Mouse (Mus musculus): Measurements from ENCODE around the gene 4931417E11Rik. TPM values are rescaled to one million over a fixed set of nuclear protein-coding genes. Genes with fewer than 3 reads are reported as not detected.

Gene 4931417E11Rik
- polyA plus RNA-seq (2012; rRNA removed): not detected in 2 replicates

DNA sequence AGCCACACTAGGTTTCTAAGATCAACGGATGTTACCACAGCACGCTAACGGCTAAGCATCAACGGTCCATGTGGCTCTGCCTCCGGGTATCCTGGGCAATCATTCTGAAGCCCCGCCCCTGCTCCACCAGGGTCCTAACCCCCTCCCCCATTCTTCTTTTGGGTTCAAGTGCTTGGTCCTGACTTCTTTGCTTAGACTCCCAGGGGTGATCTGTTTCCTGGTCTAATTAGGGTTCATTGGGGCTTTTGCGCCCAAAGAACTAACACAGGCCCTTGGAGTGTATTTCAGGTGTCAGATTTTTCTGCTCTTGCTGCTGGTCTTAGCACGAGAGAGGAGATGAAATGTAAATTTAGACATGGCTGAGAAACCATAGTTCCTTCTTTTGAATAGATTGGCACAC lies at the start of gene 4931417E11Rik:
4931417E11Rik (minus strand) TSS at position 101 of the 400 bp plus-strand sequence.
- 91% methylated on average over 8 of the region's 8 CpGs for WGBS
- DNase-seq: no peak

GRCm38 (mm10) chr6:73517818-73518396 lies 48.4 kb upstream of the 4931417E11Rik start:
- H3K4me1 ChIP-seq (replicated peaks; ENCODE audit: control insufficient read depth, insufficient read depth, low read length): no peaks in the 10 kb centered on the region
- peak; percentile 2 for DNase-seq
- H3K27me3 ChIP-seq (ENCODE audit: control insufficient read depth, insufficient read depth, low read length): no peaks in the 10 kb centered on the region
- no peak overlapping the region for H3K27ac ChIP-seq (ENCODE audit: control insufficient read depth, insufficient read depth, low read length)
- 33% methylated on average over 14 of the region's 14 CpGs for WGBS
- H3K36me3 ChIP-seq (ENCODE audit: control insufficient read depth, insufficient read depth, low read length): no peaks in the 10 kb centered on the region
- no peak overlapping the region for H3K4me3 ChIP-seq (ENCODE audit: control insufficient read depth, insufficient read depth, low read length)
- TF ChIP-seq POLR2A (IDR thresholded peaks at IDR 0.05; ENCODE audit: control insufficient read depth, extremely low read depth, insufficient read depth, low read length, poor library complexity): no peak
- no peak for TF ChIP-seq CTCF (IDR thresholded peaks at IDR 0.05; ENCODE audit: borderline replicate concordance, control insufficient read depth, extremely low read depth, insufficient read depth, low read length, poor library complexity)

More for the DNA sequence above, at the start of gene 4931417E11Rik:
- no peak for TF ChIP-seq CTCF (IDR thresholded peaks at IDR 0.05; ENCODE audit: borderline replicate concordance, control insufficient read depth, extremely low read depth, insufficient read depth, low read length, poor library complexity)
- Histone ChIP-seq H3K27me3 (ENCODE audit: control insufficient read depth, insufficient read depth, low read length) (no peaks in the 10 kb centered on the region), H3K4me3 (ENCODE audit: control insufficient read depth, insufficient read depth, low read length) (no peak within 1 kb of the TSS), H3K27ac (ENCODE audit: control insufficient read depth, insufficient read depth, low read length) (no peak within 1 kb of the TSS), H3K36me3 (ENCODE audit: control insufficient read depth, insufficient read depth, low read length) (no peaks in the 10 kb centered on the region), H3K4me1 (replicated peaks; ENCODE audit: control insufficient read depth, insufficient read depth, low read length) (no peaks in the 10 kb centered on the region)

GRCm38 (mm10) chr6:73512907-73513306 lies 43.4 kb upstream of the 4931417E11Rik start:
- WGBS: 27% methylated on average over 1 of the region's 1 CpGs

GRCm38 (mm10) chr6:73499631-73500030 lies 30.2 kb upstream of the 4931417E11Rik start:
- H3K4me1 ChIP-seq (replicated peaks; ENCODE audit: control insufficient read depth, insufficient read depth, low read length): no peaks in the 10 kb centered on the region
- no peaks in the 10 kb centered on the region for H3K36me3 ChIP-seq (ENCODE audit: control insufficient read depth, insufficient read depth, low read length)
- TF ChIP-seq CTCF (IDR thresholded peaks at IDR 0.05; ENCODE audit: borderline replicate concordance, control insufficient read depth, extremely low read depth, insufficient read depth, low read length, poor library complexity): no peak
- TF ChIP-seq POLR2A (IDR thresholded peaks at IDR 0.05; ENCODE audit: control insufficient read depth, extremely low read depth, insufficient read depth, low read length, poor library complexity): no peak
- H3K4me3 ChIP-seq (ENCODE audit: control insufficient read depth, insufficient read depth, low read length): no peak overlapping the region
- H3K27ac ChIP-seq (ENCODE audit: control insufficient read depth, insufficient read depth, low read length): no peak overlapping the region
- H3K27me3 ChIP-seq (ENCODE audit: control insufficient read depth, insufficient read depth, low read length): no peaks in the 10 kb centered on the region
- DNase-seq: no peak
- WGBS: 88% methylated on average over 7 of the region's 7 CpGs

More at GRCm38 (mm10) chr6:73512907-73513306, 43.4 kb upstream of the 4931417E11Rik start:
- DNase-seq: no peak
- TF ChIP-seq POLR2A (IDR thresholded peaks at IDR 0.05; ENCODE audit: control insufficient read depth, extremely low read depth, insufficient read depth, low read length, poor library complexity) (no peak), CTCF (IDR thresholded peaks at IDR 0.05; ENCODE audit: borderline replicate concordance, control insufficient read depth, extremely low read depth, insufficient read depth, low read length, poor library complexity) (no peak)
- Histone ChIP-seq H3K36me3 (ENCODE audit: control insufficient read depth, insufficient read depth, low read length) (no peaks in the 10 kb centered on the region), H3K4me1 (replicated peaks; ENCODE audit: control insufficient read depth, insufficient read depth, low read length) (no peaks in the 10 kb centered on the region), H3K27me3 (ENCODE audit: control insufficient read depth, insufficient read depth, low read length) (no peaks in the 10 kb centered on the region), H3K27ac (ENCODE audit: control insufficient read depth, insufficient read depth, low read length) (no peak overlapping the region), H3K4me3 (ENCODE audit: control insufficient read depth, insufficient read depth, low read length) (no peak overlapping the region)

DNA sequence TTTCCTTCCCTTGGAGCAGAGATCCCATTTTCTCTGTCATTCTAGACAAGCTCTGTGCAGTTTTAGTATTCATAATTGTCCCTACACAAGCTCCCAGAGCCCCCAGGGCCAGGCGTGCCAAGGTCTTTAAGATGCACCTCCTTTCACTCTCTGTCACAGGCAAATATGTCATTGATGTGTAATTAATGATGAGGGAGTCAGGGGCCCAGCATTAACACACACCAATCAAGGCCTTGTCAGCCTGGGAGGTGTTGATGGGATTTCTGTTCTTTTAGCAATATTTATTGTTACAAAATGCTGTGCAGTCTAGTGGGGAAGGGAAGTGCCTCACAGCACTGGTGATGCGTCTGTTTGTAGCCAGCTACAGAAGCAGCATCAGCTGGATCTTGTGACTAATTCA lies 27.9 kb upstream of the 4931417E11Rik start:
- 80% methylated on average over 2 of the region's 2 CpGs for WGBS
- Histone ChIP-seq H3K4me1 (replicated peaks; ENCODE audit: control insufficient read depth, insufficient read depth, low read length) (no peaks in the 10 kb centered on the region), H3K27ac (ENCODE audit: control insufficient read depth, insufficient read depth, low read length) (no peak overlapping the region), H3K4me3 (ENCODE audit: control insufficient read depth, insufficient read depth, low read length) (no peak overlapping the region), H3K36me3 (ENCODE audit: control insufficient read depth, insufficient read depth, low read length) (no peaks in the 10 kb centered on the region), H3K27me3 (ENCODE audit: control insufficient read depth, insufficient read depth, low read length) (no peaks in the 10 kb centered on the region)
- DNase-seq: no peak
- TF ChIP-seq POLR2A (IDR thresholded peaks at IDR 0.05; ENCODE audit: control insufficient read depth, extremely low read depth, insufficient read depth, low read length, poor library complexity) (no peak), CTCF (IDR thresholded peaks at IDR 0.05; ENCODE audit: borderline replicate concordance, control insufficient read depth, extremely low read depth, insufficient read depth, low read length, poor library complexity) (no peak)

- H3K4me1 ChIP-seq (replicated peaks; ENCODE audit: control insufficient read depth, insufficient read depth, low read length): no peaks in the 10 kb centered on the region
- no peaks in the 10 kb centered on the region for H3K36me3 ChIP-seq (ENCODE audit: control insufficient read depth, insufficient read depth, low read length)
- H3K27ac ChIP-seq (ENCODE audit: control insufficient read depth, insufficient read depth, low read length): no peak overlapping the region
- WGBS: 94% methylated on average over 1 of the region's 1 CpGs
- no peak for DNase-seq
- TF ChIP-seq POLR2A (IDR thresholded peaks at IDR 0.05; ENCODE audit: control insufficient read depth, extremely low read depth, insufficient read depth, low read length, poor library complexity) (no peak), CTCF (IDR thresholded peaks at IDR 0.05; ENCODE audit: borderline replicate concordance, control insufficient read depth, extremely low read depth, insufficient read depth, low read length, poor library complexity) (no peak)
- no peaks in the 10 kb centered on the region for H3K27me3 ChIP-seq (ENCODE audit: control insufficient read depth, insufficient read depth, low read length)
- no peak overlapping the region for H3K4me3 ChIP-seq (ENCODE audit: control insufficient read depth, insufficient read depth, low read length)
Measured at GRCm38 (mm10) chr6:73490524-73490923, 21.1 kb upstream of the 4931417E11Rik start.

DNA sequence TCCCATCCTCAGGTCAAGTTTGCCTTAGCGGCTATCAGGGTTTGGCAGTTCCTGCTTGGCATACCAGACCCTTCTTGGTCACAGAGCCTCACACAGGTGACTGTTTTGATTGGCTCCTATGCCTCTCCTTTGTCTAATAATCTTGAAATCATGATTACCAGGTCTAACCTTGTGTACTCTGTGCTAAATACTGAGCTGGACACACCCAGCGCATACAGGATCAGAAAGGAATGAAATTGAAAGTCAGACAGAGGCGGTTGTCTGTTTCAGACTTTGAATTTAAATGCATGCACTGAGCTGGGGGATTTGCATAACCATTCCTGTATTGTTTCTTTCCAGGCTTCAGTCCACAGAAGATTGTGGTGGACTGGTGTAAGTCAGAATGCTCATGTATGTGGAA lies 16.1 kb upstream of the 4931417E11Rik start:
- no peak for DNase-seq
- Histone ChIP-seq H3K27me3 (ENCODE audit: control insufficient read depth, insufficient read depth, low read length) (no peaks in the 10 kb centered on the region), H3K36me3 (ENCODE audit: control insufficient read depth, insufficient read depth, low read length) (no peaks in the 10 kb centered on the region)

More for the DNA sequence above, 16.1 kb upstream of the 4931417E11Rik start:
- H3K27ac ChIP-seq (ENCODE audit: control insufficient read depth, insufficient read depth, low read length): no peak overlapping the region
- TF ChIP-seq CTCF (IDR thresholded peaks at IDR 0.05; ENCODE audit: borderline replicate concordance, control insufficient read depth, extremely low read depth, insufficient read depth, low read length, poor library complexity): no peak
- TF ChIP-seq POLR2A (IDR thresholded peaks at IDR 0.05; ENCODE audit: control insufficient read depth, extremely low read depth, insufficient read depth, low read length, poor library complexity): no peak
- WGBS: 91% methylated on average over 3 of the region's 3 CpGs
- no peaks in the 10 kb centered on the region for H3K4me1 ChIP-seq (replicated peaks; ENCODE audit: control insufficient read depth, insufficient read depth, low read length)
- H3K4me3 ChIP-seq (ENCODE audit: control insufficient read depth, insufficient read depth, low read length): no peak overlapping the region
